Mouse (Mus musculus) mature B cell (primary cell): Measurements from ENCODE around the gene Psg21.
"Not testable (repeated sequence)": the region's sequence is repeated elsewhere in the genome, so short reads cannot be mapped to it uniquely, and the experiment has no call there.

ENCODE experiments used
- in situ Hi-C: fragments of 300-500 bp; cut with MboI; formaldehyde crosslinking; loops from 2 replicates; pipeline ENCODE4 v1.14.3; 2019

The Psg21 gene

GRCm38 (mm10) chr7:18656625-18657024, at the start of gene Psg21:
Gene Psg21, minus strand, starts transcription at chr7:18656725.
- in situ Hi-C loops: not testable (repeated sequence)

- in situ Hi-C loops: no loop called here
These were observed 29.6 kb upstream of the Psg21 start, which contains the start of gene Psg20 for GRCm38 (mm10) chr7:18686085-18686484. Gene Psg20, minus strand, starts transcription at chr7:18686185.

GRCm38 (mm10) chr7:18685586-18685985, 29.1 kb upstream of the Psg21 start:
- in situ Hi-C loops: no loop called here

- in situ Hi-C loops: no loop called here
These were observed 23.2 kb upstream of the Psg21 start for GRCm38 (mm10) chr7:18679772-18680171.

- in situ Hi-C loops: not testable (repeated sequence)
These were observed 29.6 kb downstream of the Psg21 start for GRCm38 (mm10) chr7:18626921-18627320.

GRCm38 (mm10) chr7:18616401-18616800, 40.1 kb downstream of the Psg21 start, which contains the start of gene Psg23:
Gene Psg23, minus strand, starts transcription at chr7:18616501.
- in situ Hi-C loops: not testable (repeated sequence)
